Mouse (Mus musculus) large intestine, adult 2 months (tissue): Measurements from ENCODE around the gene Trmt6. TPM values are rescaled to one million over a fixed set of nuclear protein-coding genes. Genes with fewer than 3 reads are reported as not detected.

Experiments used
- polyA plus RNA-seq: library from polyadenylated mRNA; depleted of rRNA; stranded (reverse); fragments of >200 nt; gene quantifications from 2 replicates; pipeline ENCODE4 v1.2.3, GENCODE M21; 2012; rRNA removed

Trmt6 gene
- polyA plus RNA-seq, 1 experiment, result 4.4 TPM

Other genes starting within 250 kb of the Trmt6 start
- 6.7 and 8.4 TPM in 2 replicates for gene Gpcpd1, start 228.3 kb downstream of the Trmt6 start, polyA plus RNA-seq
- gene Shld1, start 129.1 kb downstream of the Trmt6 start, polyA plus RNA-seq, result 12.6 and 13.2 TPM in 2 replicates
- 8.5 and 9.0 TPM in 2 replicates for gene Chgb, start 34.8 kb downstream of the Trmt6 start, polyA plus RNA-seq
- 1.5 TPM in 2 replicates for gene Mcm8, start 86 bp upstream of the Trmt6 start, polyA plus RNA-seq
- gene Crls1, start 30.6 kb upstream of the Trmt6 start, polyA plus RNA-seq, result 24.9 and 29.7 TPM in 2 replicates
- gene Lrrn4, start 64.8 kb upstream of the Trmt6 start, polyA plus RNA-seq, result 1.6 and 2.3 TPM in 2 replicates
- gene Fermt1, start 129.9 kb upstream of the Trmt6 start, polyA plus RNA-seq, result 15.7 and 25.2 TPM in 2 replicates